Mouse (Mus musculus) ES-Bruce4 (cell line): ENCODE data around the gene Tnfrsf25.

Source experiments
- CTCF ChIP-seq: IDR thresholded peaks from one replicate; pipeline ENCODE4 v1.8.1; 2011; ENCODE audit warnings: low read depth, low read length
- EP300 ChIP-seq: IDR thresholded peaks from 2 replicates; pipeline ENCODE4 v1.6.1; 2011; ENCODE audit warnings: low read depth, low read length; ENCODE audit not compliant: insufficient read depth
- POLR2A ChIP-seq: IDR thresholded peaks from one replicate; pipeline ENCODE4 v1.8.1; 2011; ENCODE audit warnings: low read length; ENCODE audit not compliant: insufficient read depth

DNA sequence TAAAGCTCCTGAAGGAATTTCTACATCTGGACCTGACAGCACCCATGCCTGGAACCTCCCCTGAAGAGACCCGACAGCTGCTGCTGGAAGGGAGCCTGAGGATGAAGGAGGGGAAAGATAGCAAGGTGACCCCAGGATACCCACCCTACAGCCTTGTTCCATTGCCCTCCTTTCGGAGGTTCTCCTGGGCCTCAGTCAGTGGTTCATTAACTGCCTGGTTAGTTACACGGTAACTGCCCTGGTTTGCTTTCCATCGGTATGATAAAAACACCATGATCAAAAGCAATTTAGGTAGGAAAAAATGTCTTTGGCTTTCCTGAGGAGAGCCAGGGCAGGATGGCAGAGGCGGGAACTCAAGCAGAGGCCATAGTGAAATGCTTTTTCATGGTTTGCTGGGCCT lies 7.1 kb upstream of the Tnfrsf25 start:
- TF ChIP-seq EP300: no peak
- no peak for TF ChIP-seq POLR2A
- no peak for TF ChIP-seq CTCF
